Comparison of ENCODE assay signal across 13 mouse cellular contexts in the genomic region with DNA sequence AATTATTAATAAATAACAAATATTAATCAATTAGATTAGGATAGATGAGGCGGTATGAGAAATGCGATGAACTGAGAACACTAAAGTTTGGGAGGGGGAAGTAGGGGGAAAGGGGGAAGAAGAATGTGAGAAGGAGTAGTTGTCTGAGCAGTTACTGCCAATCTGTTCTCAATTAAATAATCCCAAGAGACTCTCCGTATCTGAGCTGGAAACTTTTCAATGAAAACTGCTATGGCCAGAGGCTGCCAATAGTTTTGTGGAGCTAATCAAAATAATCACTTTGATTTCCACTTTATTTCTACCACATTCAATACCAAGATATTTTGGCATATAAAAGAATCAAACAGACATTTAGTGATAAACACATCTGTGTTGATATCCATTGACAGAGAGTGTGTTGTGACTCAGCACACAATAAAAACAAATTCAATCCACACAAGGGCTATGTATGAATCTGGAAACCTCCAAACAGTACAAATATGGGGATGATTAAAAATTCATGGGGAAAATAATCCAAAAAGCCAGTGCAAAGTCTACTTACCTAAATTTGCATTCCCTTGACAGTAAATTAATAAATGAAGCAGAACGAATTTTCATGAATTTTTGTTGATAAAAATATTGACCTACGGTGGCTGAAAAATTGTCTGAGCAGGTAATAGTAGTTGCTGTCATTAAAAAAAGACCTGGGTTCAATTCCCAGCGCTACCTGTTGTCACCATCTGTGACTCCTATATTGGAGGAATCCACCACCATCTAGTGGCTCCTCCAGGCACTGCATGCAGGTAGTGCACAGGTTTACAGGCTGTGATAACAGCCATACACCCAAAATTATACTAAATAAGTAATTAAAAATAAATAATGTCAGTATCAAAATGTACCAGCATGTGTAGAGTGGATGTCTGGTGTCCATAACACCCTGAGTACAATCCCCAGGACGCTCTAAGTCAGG.
DNase-seq lines count a peak whose midpoint lies in the region; ATAC-seq and TF ChIP-seq lines count a peak whose summit lies in the region.
"Had no signal": no experiment of that assay in that cellular context is flagged by ENCODE, and none has a peak within 500 bp of the region (broad histone marks: within the 10 kb centered on the region; RNA-seq: fewer than 3 reads in every experiment).

No protein-coding gene starts in this region.

- 72% methylated on average over 7 of the region's 7 CpGs for WGBS in forebrain, embryonic 16.5 days
- WGBS in forebrain, embryonic 11.5 days = 82% methylated on average over 7 of the region's 7 CpGs
- 66% methylated on average over 7 of the region's 7 CpGs for WGBS in limb, embryonic 14.5 days
- 75% methylated on average over 7 of the region's 7 CpGs for WGBS in limb, embryonic 10.5 days

- no peak overlapping the region for H3K27ac ChIP-seq in forebrain, embryonic 16.5 days (ENCODE audit: low read length)
- no peak overlapping the region for H3K27ac ChIP-seq in forebrain, embryonic 11.5 days (ENCODE audit: low read depth, low read length)
- H3K27ac ChIP-seq in limb, embryonic 14.5 days (replicated peaks; ENCODE audit: low read depth, low read length) = no peak overlapping the region
- no peak overlapping the region for H3K27ac ChIP-seq in limb, embryonic 10.5 days
- H3K27ac ChIP-seq in ES-Bruce4 (ENCODE audit: insufficient read depth, low read length) = no peak overlapping the region

- H3K36me3 ChIP-seq in forebrain, embryonic 16.5 days (ENCODE audit: control insufficient read depth, insufficient read depth) = no peaks in the 10 kb centered on the region
- H3K36me3 ChIP-seq in forebrain, embryonic 11.5 days (ENCODE audit: control insufficient read depth, insufficient read depth, low read length) = no peaks in the 10 kb centered on the region
- H3K36me3 ChIP-seq in limb, embryonic 14.5 days (ENCODE audit: control insufficient read depth, insufficient read depth, low read length) = no peaks in the 10 kb centered on the region
- H3K36me3 ChIP-seq in limb, embryonic 10.5 days = no peaks in the 10 kb centered on the region
- no peaks in the 10 kb centered on the region for H3K36me3 ChIP-seq in ES-Bruce4 (ENCODE audit: control insufficient read depth, insufficient read depth, low read length, poor library complexity, severe bottlenecking)

- TF ChIP-seq EP300 in ES-Bruce4 (IDR thresholded peaks at IDR 0.05; ENCODE audit: insufficient read depth, low read depth, low read length) = no peak

- ATAC-seq in forebrain, embryonic 16.5 days = peak; percentile 69
- no peak for ATAC-seq in forebrain, embryonic 11.5 days (replicated peaks; ENCODE audit: low FRiP score)
- ATAC-seq in limb, embryonic 14.5 days (ENCODE audit: low FRiP score, low read depth) = no peak

- H3K27me3 ChIP-seq in forebrain, embryonic 16.5 days (replicated peaks; ENCODE audit: control insufficient read depth, insufficient read depth, low read length) = no peaks in the 10 kb centered on the region
- H3K27me3 ChIP-seq in forebrain, embryonic 11.5 days (ENCODE audit: control insufficient read depth, insufficient read depth, low read length) = no peaks in the 10 kb centered on the region
- H3K27me3 ChIP-seq in limb, embryonic 14.5 days (ENCODE audit: control insufficient read depth, insufficient read depth, low read length) = no peaks in the 10 kb centered on the region
- no peaks in the 10 kb centered on the region for H3K27me3 ChIP-seq in limb, embryonic 10.5 days (ENCODE audit: low read depth, poor library complexity, severe bottlenecking)
- H3K27me3 ChIP-seq in ES-Bruce4 (ENCODE audit: control insufficient read depth, insufficient read depth, low read length, poor library complexity, severe bottlenecking) = no peaks in the 10 kb centered on the region

- H3K9me3 ChIP-seq in forebrain, embryonic 16.5 days (ENCODE audit: control insufficient read depth, low read length) = no peaks in the 10 kb centered on the region
- no peaks in the 10 kb centered on the region for H3K9me3 ChIP-seq in forebrain, embryonic 11.5 days (ENCODE audit: control insufficient read depth, low read length)
- no peaks in the 10 kb centered on the region for H3K9me3 ChIP-seq in limb, embryonic 14.5 days (ENCODE audit: control insufficient read depth, low read length)
- H3K9me3 ChIP-seq in limb, embryonic 10.5 days (replicated peaks) = no peaks in the 10 kb centered on the region
- H3K9me3 ChIP-seq in ES-Bruce4 (replicated peaks; ENCODE audit: control insufficient read depth, insufficient read depth, low read length, poor library complexity, severe bottlenecking) = no peaks in the 10 kb centered on the region

- no peak for TF ChIP-seq POLR2A in limb, embryonic 14.5 days (IDR thresholded peaks at IDR 0.05; ENCODE audit: borderline replicate concordance, extremely low read depth, insufficient read depth, insufficient read length)
- TF ChIP-seq POLR2A in ES-Bruce4 (IDR thresholded peaks at IDR 0.05; ENCODE audit: insufficient read depth, low read length) = no peak
- TF ChIP-seq POLR2A in brain, embryonic 14.5 days (IDR thresholded peaks at IDR 0.05; ENCODE audit: borderline replicate concordance, extremely low read depth, insufficient read depth, insufficient read length, poor library complexity, severe bottlenecking) = no peak

- DNase-seq in forebrain, embryonic 11.5 days (ENCODE audit: low spot score) = no peak
- peak; percentile 23 for DNase-seq in limb, embryonic 14.5 days (ENCODE audit: low spot score)
- DNase-seq in limb, embryonic 10.5 days (ENCODE audit: low spot score) = no peak
- peak; percentile 55 for DNase-seq in brain, embryonic 14.5 days (ENCODE audit: low read depth)
- DNase-seq in urinary bladder, adult 18-20 months (ENCODE audit: low spot score in 2 of 2) = no peak
- DNase-seq in thymus, postnatal 4 days = no peak
- DNase-seq: adrenal gland, postnatal 25 days; lung, postnatal 14 days; thymus, adult 18-20 months had no signal

- TF ChIP-seq CTCF in ES-Bruce4 (IDR thresholded peaks at IDR 0.05; ENCODE audit: low read depth, low read length) = peak; percentile 41
- peak; percentile 33; the same call in 1 of the 2 replicates for TF ChIP-seq CTCF in brain, embryonic 14.5 days (IDR thresholded peaks at IDR 0.05; ENCODE audit: borderline replicate concordance, extremely low read depth, insufficient read depth, insufficient read length)

- H3K4me2 ChIP-seq in forebrain, embryonic 16.5 days (ENCODE audit: low read length) = no peak overlapping the region
- H3K4me2 ChIP-seq in forebrain, embryonic 11.5 days (ENCODE audit: low read depth, low read length, severe bottlenecking) = no peak overlapping the region
- H3K4me2 ChIP-seq in limb, embryonic 14.5 days (replicated peaks; ENCODE audit: low read depth, low read length, severe bottlenecking) = no peak overlapping the region
- H3K4me2 ChIP-seq: liver, embryonic 11.5 days; midbrain, embryonic 11.5 days had no signal

- H3K4me3 ChIP-seq in forebrain, embryonic 16.5 days (replicated peaks; ENCODE audit: low read length) = no peak overlapping the region
- H3K4me3 ChIP-seq in forebrain, embryonic 11.5 days (ENCODE audit: low read depth, low read length) = no peak overlapping the region
- no peak overlapping the region for H3K4me3 ChIP-seq in limb, embryonic 14.5 days (replicated peaks; ENCODE audit: low read length)
- no peak overlapping the region for H3K4me3 ChIP-seq in limb, embryonic 10.5 days
- no peak overlapping the region for H3K4me3 ChIP-seq in ES-Bruce4 (ENCODE audit: low read depth, low read length)

- H3K9ac ChIP-seq in forebrain, embryonic 16.5 days (replicated peaks; ENCODE audit: low read depth, low read length) = no peak overlapping the region
- H3K9ac ChIP-seq in forebrain, embryonic 11.5 days (ENCODE audit: low read length) = no peak overlapping the region
- no peak overlapping the region for H3K9ac ChIP-seq in limb, embryonic 14.5 days (ENCODE audit: low read depth, low read length, severe bottlenecking)
- no peak overlapping the region for H3K9ac ChIP-seq in ES-Bruce4 (ENCODE audit: low read depth, poor library complexity, severe bottlenecking)

- H3K4me1 ChIP-seq in forebrain, embryonic 16.5 days (replicated peaks; ENCODE audit: control insufficient read depth, insufficient read depth, low read length) = no peaks in the 10 kb centered on the region
- no peaks in the 10 kb centered on the region for H3K4me1 ChIP-seq in forebrain, embryonic 11.5 days (replicated peaks; ENCODE audit: control insufficient read depth, insufficient read depth, low read length)
- H3K4me1 ChIP-seq in limb, embryonic 14.5 days (ENCODE audit: control insufficient read depth, insufficient read depth, low read length) = no peaks in the 10 kb centered on the region
- H3K4me1 ChIP-seq in limb, embryonic 10.5 days = no peaks in the 10 kb centered on the region
- H3K4me1 ChIP-seq in ES-Bruce4 (ENCODE audit: control insufficient read depth, insufficient read depth, low read length) = no peaks in the 10 kb centered on the region

Comparison
In these comparisons a context has a peak if more than half of its experiments do, and no peak if none do; other contexts are left out.
1. DNase-seq: peak in limb, embryonic 14.5 days (single experiment) and brain, embryonic 14.5 days (single experiment); none in forebrain, embryonic 11.5 days (single experiment), limb, embryonic 10.5 days (single experiment), urinary bladder, adult 18-20 months (0 of 2) and thymus, postnatal 4 days (single experiment).